Mouse (Mus musculus) duodenum, adult 2 months (tissue): Measurements from ENCODE around the gene P2ry10. TPM values are rescaled to one million over a fixed set of nuclear protein-coding genes. Genes with fewer than 3 reads are reported as not detected.

Source experiments
- polyA plus RNA-seq: library from polyadenylated mRNA; depleted of rRNA; stranded (reverse); fragments of >200 nt; gene quantifications from 2 replicates; pipeline ENCODE4 v1.2.3, GENCODE M21; 2012; ENCODE audit warnings: low replicate concordance; rRNA removed

Gene P2ry10
- polyA plus RNA-seq, result 0.24 and 0.26 TPM in 2 replicates

DNA sequence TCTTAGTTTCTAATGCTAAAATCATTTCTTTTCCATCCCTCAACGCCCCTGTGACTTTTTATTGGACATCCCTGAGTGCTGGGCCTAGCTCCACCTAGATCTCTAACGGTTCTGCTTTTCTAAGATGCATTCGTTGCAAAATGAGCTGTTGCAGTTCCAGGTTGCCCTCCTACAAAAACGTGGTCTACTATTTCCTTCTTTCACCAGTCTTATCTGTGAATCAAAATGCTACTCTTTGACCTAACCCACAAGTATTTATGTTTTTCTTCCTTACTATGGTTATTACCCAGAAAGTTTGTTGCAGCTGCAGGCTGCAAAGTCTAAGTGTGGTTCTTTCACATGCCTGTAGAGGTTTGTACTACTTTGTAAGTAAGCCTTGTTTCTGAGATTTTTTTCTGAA, at the start of gene P2ry10:
Gene P2ry10, plus strand, starts transcription at position 316 of the 400 bp plus-strand sequence.

DNA sequence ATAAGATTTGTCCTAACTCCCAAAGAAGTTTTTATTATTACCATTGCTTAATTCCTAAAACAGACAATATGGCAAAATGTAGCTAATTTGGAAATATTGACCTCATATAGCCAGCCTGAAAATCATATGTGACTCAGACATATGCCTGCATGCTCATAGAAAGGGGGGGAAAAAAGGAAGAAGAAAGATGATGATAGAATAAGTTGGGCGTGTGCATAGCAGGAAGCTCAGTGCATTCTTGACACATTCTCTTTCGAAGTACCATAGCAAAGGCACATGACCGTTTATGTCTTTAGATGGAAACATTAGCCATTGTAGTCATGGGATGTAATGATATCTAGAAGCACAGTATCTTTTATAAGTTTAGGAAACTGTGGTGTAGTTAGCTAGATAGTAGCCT, 60.4 kb downstream of the P2ry10 start, which contains the start of gene P2ry10b:
Gene P2ry10b, plus strand, starts transcription at position 247 of the 400 bp plus-strand sequence.

Other genes with a start within 250 kb of the P2ry10 start
- gene Rtl3, start 247.8 kb upstream of the P2ry10 start, polyA plus RNA-seq, result 0.02 and 0.08 TPM in 2 replicates
- 0.04 TPM in 1 of 2 replicates, not detected in the other for gene Lpar4, start 167.9 kb upstream of the P2ry10 start, polyA plus RNA-seq
- 0.27 and 0.35 TPM in 2 replicates for gene P2ry10b, start 60.4 kb downstream of the P2ry10 start, polyA plus RNA-seq
- gene Gpr174, start 167.4 kb downstream of the P2ry10 start, polyA plus RNA-seq, result 0.04 TPM in 1 of 2 replicates, not detected in the other